Mouse (Mus musculus) right cerebral cortex, postnatal 36 days (tissue): ENCODE measurements at regions not wholly inside any gene's neighbourhood (a gene's known extent, or its start where the extent isn't known, plus 50 kb on each side); places are given as distances from the start of the nearest gene placed in this dataset.

ENCODE experiments used
- DNase-seq, 2 experiments: peaks; one replicate each; pipeline ENCODE4 v3.0.0; 2022; ENCODE audit warnings: low spot score in 2 of 2, mixed read lengths in 1 of 2

GRCm38 (mm10) chr9:24942943-24943342 is 146.3 kb upstream of the Gm10181 start:
- DNase-seq: no peak

- no peak for DNase-seq
Observed at GRCm38 (mm10) chr9:24943830-24944229, 145.4 kb upstream of the Gm10181 start.

GRCm38 (mm10) chr9:24952516-24952915 is 136.7 kb upstream of the Gm10181 start:
- no peak for DNase-seq

GRCm38 (mm10) chr9:24955641-24956040 is 133.6 kb upstream of the Gm10181 start:
- DNase-seq: no peak

- no peak for DNase-seq
Observed at GRCm38 (mm10) chr9:24956566-24956965, 132.7 kb upstream of the Gm10181 start.

GRCm38 (mm10) chr9:24963290-24963689 is 125.9 kb upstream of the Gm10181 start:
- DNase-seq: no peak

GRCm38 (mm10) chr9:24967571-24967970 is 121.7 kb upstream of the Gm10181 start:
- no peak for DNase-seq

- no peak for DNase-seq
Observed at GRCm38 (mm10) chr9:24974021-24974741, 115.0 kb upstream of the Gm10181 start.

GRCm38 (mm10) chr9:24982796-24983195 is 106.4 kb upstream of the Gm10181 start:
- no peak for DNase-seq

GRCm38 (mm10) chr9:24994491-24994890 is 94.7 kb upstream of the Gm10181 start:
- DNase-seq: no peak

GRCm38 (mm10) chr9:25021095-25021691 is 68.0 kb upstream of the Gm10181 start:
- DNase-seq: no peak

- DNase-seq: no peak
Observed at GRCm38 (mm10) chr9:25022439-25022838, 66.8 kb upstream of the Gm10181 start.

- DNase-seq: no peak
Observed at GRCm38 (mm10) chr9:25024486-25024885, 64.7 kb upstream of the Gm10181 start.

- peak; percentile 33 to 34 for DNase-seq
Observed at GRCm38 (mm10) chr9:25027581-25027980, 61.6 kb upstream of the Gm10181 start.

GRCm38 (mm10) chr9:25028305-25028704 is 60.9 kb upstream of the Gm10181 start:
- DNase-seq: peak; percentile 14 to 19

- no peak for DNase-seq
Observed at GRCm38 (mm10) chr9:25031466-25031865, 57.8 kb upstream of the Gm10181 start.
